Mouse (Mus musculus) kidney, adult 2 months (tissue): ENCODE data around the gene Noa1. TPM values are rescaled to one million over a fixed set of nuclear protein-coding genes. Genes with fewer than 3 reads are reported as not detected.

Source experiments
- DNase-seq: peaks from one replicate; pipeline ENCODE4 v3.0.0; 2021
- H3K27ac ChIP-seq: fragments of 200-500 bp; 2 replicates; pipeline ENCODE4 v1.5.1; 2012; ENCODE audit warnings: low read depth, low read length, control low read depth, inconsistent platforms; ENCODE audit not compliant: insufficient read depth
- H3K27me3 ChIP-seq: fragments of 200-500 bp; replicated peaks from 2 replicates; pipeline ENCODE4 v1.6.1; 2012; ENCODE audit warnings: mild to moderate bottlenecking, moderate library complexity, low read length, inconsistent platforms; ENCODE audit not compliant: control insufficient read depth, insufficient read depth
- H3K36me3 ChIP-seq: fragments of 200-500 bp; 2 replicates; pipeline ENCODE4 v1.6.1; 2012; ENCODE audit warnings: mild to moderate bottlenecking, moderate library complexity, low read length, inconsistent platforms; ENCODE audit not compliant: control insufficient read depth, insufficient read depth
- H3K4me1 ChIP-seq: fragments of 200-500 bp; 2 replicates; pipeline ENCODE4 v1.6.1; 2011; ENCODE audit warnings: low read length; ENCODE audit not compliant: control insufficient read depth, insufficient read depth
- H3K4me3 ChIP-seq: fragments of 200-500 bp; 2 replicates; pipeline ENCODE4 v1.5.1; 2011; ENCODE audit warnings: mild to moderate bottlenecking, low read depth, low read length, control low read depth; ENCODE audit not compliant: insufficient read depth
- CTCF ChIP-seq: fragments of 200-500 bp; conservative IDR thresholded peaks from 2 replicates; pipeline ENCODE4 v1.5.1; 2011; ENCODE audit warnings: low read depth, mild to moderate bottlenecking, control low read depth, low read length, moderate library complexity, mixed read lengths; ENCODE audit not compliant: insufficient read depth, insufficient read length
- POLR2A ChIP-seq: fragments of 200-500 bp; IDR thresholded peaks from one replicate; pipeline ENCODE4 v1.6.1; 2011; ENCODE audit warnings: low read depth, low read length, control low read depth
- WGBS: fragments of 180-500 bp; shearing (Covaris S2); methylation state at CpG from one replicate; pipeline ENCODE4 v1.1.7; 2018; 5-methylcytosine and 5-hydroxymethylcytosine counted together
- polyA plus RNA-seq: library from polyadenylated mRNA; depleted of rRNA; stranded (reverse); fragments of >200 nt; gene quantifications from 2 replicates; pipeline ENCODE4 v1.2.3, GENCODE M21; 2012

The Noa1 gene
- polyA plus RNA-seq, 1 experiment: 15.1 TPM

DNA sequence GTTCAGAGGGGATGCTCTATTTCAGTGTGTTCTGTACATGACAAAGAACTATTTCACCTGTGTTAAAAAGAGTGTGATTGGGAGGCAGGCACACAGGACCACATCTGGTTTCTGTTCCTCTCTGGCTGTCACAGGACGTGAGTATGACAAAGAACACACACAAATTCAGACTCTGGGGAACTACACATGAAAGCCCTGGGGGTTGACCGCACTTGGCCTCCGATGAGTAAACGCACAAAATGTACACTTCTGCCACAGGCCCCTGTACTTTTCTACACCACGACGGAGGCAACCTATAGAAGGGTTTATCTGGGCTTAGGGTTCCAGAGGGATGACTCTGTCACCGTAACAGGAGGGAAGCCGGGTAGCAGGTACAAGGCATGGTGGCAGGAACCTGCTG is 20.2 kb downstream of the Noa1 start:
- WGBS: 87% methylated on average over 8 of the region's 8 CpGs
- Histone ChIP-seq H3K4me3 (no peak overlapping the region), H3K4me1 (no peaks in the 10 kb centered on the region), H3K27ac (no peak overlapping the region), H3K27me3 (no peaks in the 10 kb centered on the region), H3K36me3 (peaks cover 1% of the 10 kb centered on the region; the same call in 1 of the 2 replicates)
- no peak for DNase-seq
- TF ChIP-seq POLR2A: no peak
- TF ChIP-seq CTCF: no peak

DNA sequence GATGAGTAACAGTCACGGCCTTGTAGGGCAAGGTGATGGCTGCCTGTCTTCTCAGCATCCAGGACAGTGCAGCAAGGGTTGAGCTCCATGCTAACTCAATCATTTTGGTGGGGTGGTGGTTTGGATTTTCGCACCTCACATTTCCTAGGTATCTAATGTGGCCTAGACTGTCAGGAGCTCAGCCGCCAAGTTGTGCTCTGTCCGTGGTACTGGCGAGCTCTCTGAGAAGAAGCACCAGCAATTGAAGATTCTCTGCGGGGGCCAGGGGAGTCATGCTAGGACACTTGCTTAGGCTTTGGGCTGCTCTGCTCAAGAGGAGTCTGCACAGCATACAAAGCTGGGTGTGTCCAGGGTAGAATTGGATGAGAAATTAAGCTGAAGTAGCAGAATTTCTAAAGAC is 22.0 kb downstream of the Noa1 start:
- Histone ChIP-seq H3K4me1 (no peaks in the 10 kb centered on the region), H3K27me3 (no peaks in the 10 kb centered on the region), H3K36me3 (peaks cover 3% of the 10 kb centered on the region; the same call in 1 of the 2 replicates), H3K27ac (no peak overlapping the region), H3K4me3 (no peak overlapping the region)
- no peak for TF ChIP-seq CTCF
- no peak for TF ChIP-seq POLR2A
- WGBS: 76% methylated on average over 6 of the region's 6 CpGs
- DNase-seq: no peak

DNA sequence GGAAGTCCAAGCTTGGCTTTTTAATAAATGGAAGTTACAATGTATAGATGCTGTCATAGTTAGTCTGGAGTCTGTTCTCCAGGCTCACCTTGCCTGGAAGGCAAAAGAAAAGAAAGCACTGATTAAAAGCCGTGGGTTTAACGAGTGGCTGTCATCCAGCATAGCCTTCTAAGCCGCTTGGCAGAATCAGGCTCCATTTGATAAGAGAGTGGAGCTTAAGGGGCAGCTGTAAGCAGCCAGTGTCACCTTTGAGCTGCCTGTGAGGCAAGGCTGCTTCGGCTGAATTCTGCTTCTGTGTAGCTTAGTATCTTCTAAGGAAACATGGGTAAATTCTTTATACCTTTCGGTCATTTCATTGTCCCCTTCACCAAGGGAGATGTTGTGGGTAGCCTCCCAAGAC is 23.0 kb downstream of the Noa1 start:
- no peaks in the 10 kb centered on the region for H3K4me1 ChIP-seq
- H3K4me3 ChIP-seq: no peak overlapping the region
- H3K27ac ChIP-seq: no peak overlapping the region
- WGBS: 89% methylated on average over 5 of the region's 5 CpGs
- no peak for DNase-seq
- no peaks in the 10 kb centered on the region for H3K27me3 ChIP-seq
- peaks cover 3% of the 10 kb centered on the region for H3K36me3 ChIP-seq
- no peak for TF ChIP-seq CTCF
- no peak for TF ChIP-seq POLR2A

DNA sequence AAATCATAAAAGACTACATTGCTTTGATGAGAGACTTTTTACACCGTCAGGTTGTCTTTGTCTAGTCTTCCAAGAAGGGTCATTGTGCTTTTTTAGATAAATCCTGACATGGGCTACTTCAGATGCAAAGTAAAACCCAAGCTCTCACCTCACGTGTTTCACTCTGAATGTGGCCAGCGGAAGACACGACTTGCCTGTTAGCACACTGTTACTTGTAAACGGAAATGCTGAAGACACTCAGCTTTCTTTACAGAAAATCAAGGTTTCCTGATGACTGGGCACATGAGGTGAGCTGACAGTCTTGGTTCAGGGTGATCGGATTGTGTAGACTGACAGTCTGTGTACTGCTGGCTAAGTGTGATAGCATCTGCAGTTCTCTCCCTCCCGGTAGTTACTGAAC is 24.2 kb downstream of the Noa1 start:
- no peak overlapping the region for H3K4me3 ChIP-seq
- DNase-seq: no peak
- 72% methylated on average over 7 of the region's 7 CpGs for WGBS

DNA sequence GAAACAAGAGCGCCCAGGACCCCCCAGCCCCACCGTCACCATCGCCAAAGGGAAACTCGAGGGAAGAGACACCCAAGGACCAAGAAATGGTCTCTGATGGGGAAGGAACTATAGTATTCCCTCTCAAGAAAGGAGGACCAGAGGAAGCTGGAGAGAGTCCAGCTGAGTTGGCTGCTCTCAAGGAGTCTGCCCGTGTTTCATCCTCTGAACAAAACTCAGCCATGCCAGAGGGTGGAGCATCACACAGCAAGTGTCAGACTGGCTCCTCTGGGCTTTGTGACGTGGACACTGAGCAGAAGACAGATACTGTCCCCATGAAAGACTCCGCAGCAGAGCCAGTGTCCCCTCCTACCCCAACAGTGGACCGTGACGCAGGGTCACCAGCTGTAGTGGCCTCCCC is 27.6 kb downstream of the Noa1 start:
- H3K4me3 ChIP-seq: no peak overlapping the region
- DNase-seq: no peak
- no peak overlapping the region for H3K27ac ChIP-seq
- H3K4me1 ChIP-seq: no peaks in the 10 kb centered on the region
- H3K27me3 ChIP-seq: no peaks in the 10 kb centered on the region
- peaks cover 6% of the 10 kb centered on the region for H3K36me3 ChIP-seq
- no peak for TF ChIP-seq CTCF
- no peak for TF ChIP-seq POLR2A
- 78% methylated on average over 9 of the region's 9 CpGs for WGBS

More for the DNA sequence above, 24.2 kb downstream of the Noa1 start:
- no peaks in the 10 kb centered on the region for H3K4me1 ChIP-seq
- peaks cover 6% of the 10 kb centered on the region for H3K36me3 ChIP-seq
- no peaks in the 10 kb centered on the region for H3K27me3 ChIP-seq
- no peak for TF ChIP-seq POLR2A
- no peak for TF ChIP-seq CTCF
- no peak overlapping the region for H3K27ac ChIP-seq

DNA sequence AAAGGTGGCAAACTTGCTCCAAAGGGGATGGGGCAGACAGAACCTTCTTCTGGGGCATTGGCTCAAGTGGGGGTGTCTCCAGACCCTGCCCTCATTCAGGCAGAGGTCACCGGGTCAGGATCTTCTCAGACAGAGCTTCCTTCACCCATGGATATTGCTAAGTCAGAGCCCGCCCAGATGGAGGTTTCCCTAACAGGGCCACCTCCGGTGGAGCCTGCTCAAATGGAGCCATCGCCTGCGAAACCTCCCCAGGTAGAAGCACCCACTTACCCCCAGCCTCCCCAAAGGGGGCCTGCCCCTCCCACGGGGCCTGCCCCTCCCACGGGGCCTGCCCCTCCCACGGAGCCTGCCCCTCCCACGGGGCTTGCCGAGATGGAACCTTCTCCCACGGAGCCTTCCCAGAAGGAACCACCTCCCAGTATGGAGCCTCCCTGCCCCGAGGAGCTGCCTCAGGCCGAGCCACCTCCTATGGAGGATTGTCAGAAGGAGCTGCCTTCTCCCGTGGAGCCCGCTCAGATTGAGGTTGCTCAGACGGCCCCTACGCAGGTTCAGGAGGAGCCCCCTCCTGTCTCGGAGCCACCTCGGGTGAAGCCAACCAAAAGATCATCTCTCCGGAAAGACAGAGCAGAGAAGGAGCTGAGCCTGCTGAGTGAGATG is 28.2 kb downstream of the Noa1 start:
- no peak overlapping the region for H3K27ac ChIP-seq
- H3K4me3 ChIP-seq: no peak overlapping the region
- H3K27me3 ChIP-seq: no peaks in the 10 kb centered on the region
- 72% methylated on average over 20 of the region's 20 CpGs for WGBS
- no peaks in the 10 kb centered on the region for H3K4me1 ChIP-seq
- TF ChIP-seq POLR2A (no peak), CTCF (no peak)
- H3K36me3 ChIP-seq: peaks cover 6% of the 10 kb centered on the region
- DNase-seq: no peak

DNA sequence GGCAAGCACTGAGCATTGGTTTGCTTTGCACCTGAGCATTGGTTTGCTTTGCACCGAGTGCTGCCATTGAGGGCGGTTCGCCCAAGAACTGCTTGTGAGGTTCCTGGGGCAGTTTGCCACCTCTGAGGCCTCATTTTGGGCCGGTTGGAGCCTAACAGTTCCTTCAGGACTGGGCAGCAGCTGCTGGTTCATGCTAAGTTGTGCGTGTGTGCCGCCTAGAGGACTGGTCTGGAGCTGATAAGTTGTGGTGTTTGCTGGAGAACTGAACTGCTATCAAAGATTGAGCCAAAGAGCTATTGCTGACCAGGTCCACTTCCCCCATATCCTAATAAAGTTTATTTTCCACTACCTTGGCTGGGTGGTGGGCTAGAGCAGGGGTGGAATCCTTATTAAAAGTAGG is 32.7 kb downstream of the Noa1 start:
- WGBS: 93% methylated on average over 6 of the region's 6 CpGs
- TF ChIP-seq POLR2A (no peak), CTCF (no peak)
- DNase-seq: no peak

More for the DNA sequence above, 32.7 kb downstream of the Noa1 start:
- Histone ChIP-seq H3K27me3 (no peaks in the 10 kb centered on the region), H3K36me3 (peaks cover 4% of the 10 kb centered on the region), H3K4me1 (peaks cover 5% of the 10 kb centered on the region; the same call in 1 of the 2 replicates), H3K4me3 (no peak overlapping the region), H3K27ac (no peak overlapping the region)
